Mouse (Mus musculus): ENCODE measurements at regions not wholly inside any gene's neighbourhood (a gene's known extent, or its start where the extent isn't known, plus 50 kb on each side); places are given as distances from the start of the nearest gene placed in this dataset.
A peak's percentile ranks its signal among the peaks of the same experiment; 100 is the strongest.

DNA sequence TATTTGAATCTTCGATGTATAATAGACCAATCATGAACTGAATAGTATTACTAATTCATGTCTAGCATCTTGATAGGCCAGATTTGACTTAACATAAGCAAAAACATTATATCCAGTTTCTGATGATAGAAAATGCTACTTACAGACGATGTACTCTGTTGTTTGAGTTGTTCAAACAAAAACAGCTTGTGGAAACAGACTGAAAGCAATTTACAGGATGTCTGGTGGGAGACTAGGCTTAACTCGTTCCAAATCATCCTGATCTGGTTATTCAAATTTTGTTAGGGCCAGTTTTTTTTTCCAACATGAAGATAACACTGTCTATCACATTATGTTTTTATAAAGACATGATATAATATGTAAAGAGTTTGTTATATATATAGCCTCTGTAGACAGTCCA, 369.4 kb upstream of the Igbp1b start:
- no peak for DNase-seq (ENCODE audit: low read depth)

DNA sequence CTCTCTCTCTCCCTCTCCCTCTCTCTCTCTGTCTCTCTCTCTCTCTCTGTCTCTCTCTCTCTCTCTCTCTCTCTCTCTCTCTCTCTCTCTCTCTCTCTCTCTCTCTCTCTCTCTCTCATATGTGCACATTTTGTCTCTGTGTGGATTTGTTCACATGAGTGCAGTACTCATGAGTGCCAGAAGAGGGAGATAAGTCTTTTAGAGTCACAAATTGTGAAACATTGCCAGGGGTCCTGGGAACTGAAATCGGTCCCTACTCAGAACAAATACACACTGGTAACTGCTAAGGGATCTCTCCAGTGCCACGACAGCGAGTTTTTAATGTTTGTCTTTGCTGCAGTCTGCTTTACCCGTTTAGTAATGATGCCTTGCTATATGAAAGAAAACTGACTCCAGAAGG, 356.2 kb upstream of the Igbp1b start:
- peak; percentile 8 for DNase-seq (ENCODE audit: low read depth)

DNA sequence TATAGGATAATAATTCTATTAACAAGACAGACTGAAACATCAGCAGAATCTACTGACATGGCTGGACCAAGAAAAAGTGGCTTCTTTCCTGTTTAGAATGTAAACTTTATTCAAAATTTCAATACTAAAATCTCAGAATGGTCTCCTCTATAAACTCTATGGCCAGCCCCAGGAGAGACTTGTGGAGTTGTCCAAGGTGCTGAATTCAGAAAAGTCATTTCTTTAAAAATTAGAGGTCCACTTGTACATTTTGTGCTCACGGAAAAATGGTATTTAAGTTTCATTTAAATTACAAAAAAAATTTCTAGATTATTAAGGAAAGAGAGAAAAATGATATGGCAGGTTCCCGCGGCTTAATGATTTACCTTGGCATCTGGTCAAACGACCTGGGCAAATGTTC, 352.2 kb upstream of the Igbp1b start:
- DNase-seq (ENCODE audit: low read depth), result peak; percentile 37

Measured in NIH3T3 (cell line).